Mouse (Mus musculus) liver, adult 2 months (tissue): ENCODE measurements around the gene Ydjc.

Experiments used
- CTCF ChIP-seq: fragments of 200-500 bp; IDR thresholded peaks from 2 replicates; pipeline ENCODE4 v1.5.1; 2011; ENCODE audit warnings: low read depth, low read length, control low read depth
- POLR2A ChIP-seq: fragments of 200-500 bp; IDR thresholded peaks from 2 replicates; pipeline ENCODE4 v1.6.1; 2011; ENCODE audit warnings: low read length, control low read depth; ENCODE audit not compliant: insufficient read depth; ENCODE audit errors: extremely low read depth

GRCm38 (mm10) chr16:17146772-17147235, 2.4 kb downstream of the Ydjc start, which contains the start of gene Ccdc116:
- TF ChIP-seq CTCF (peak; percentile 48), POLR2A (no peak)
